Mouse (Mus musculus) forebrain, embryonic 15.5 days (tissue): Measurements from ENCODE around the gene Cmip. TPM values are rescaled to one million over a fixed set of nuclear protein-coding genes. Genes with fewer than 3 reads are reported as not detected.
A peak's percentile ranks its signal among the peaks of the same experiment; 100 is the strongest.

ENCODE experiments used
- ATAC-seq: fragments of 200-750 bp; cut with Nextera tagmentation; replicated peaks from 2 replicates; pipeline ENCODE4 v1.8.0; 2017; ENCODE audit warnings: mild to moderate bottlenecking, moderate TSS enrichment, moderate library complexity
- H3K27ac ChIP-seq: fragments of 300-500 bp; sonication (generic); replicated peaks from 2 replicates; pipeline ENCODE4 v1.5.1; 2015; ENCODE audit warnings: mild to moderate bottlenecking, inconsistent platforms
- H3K27me3 ChIP-seq: fragments of 300-500 bp; sonication (generic); 2 replicates; pipeline ENCODE4 v1.6.1; 2015; ENCODE audit warnings: inconsistent platforms
- H3K36me3 ChIP-seq: fragments of 300-500 bp; sonication (generic); 2 replicates; pipeline ENCODE4 v1.6.1; 2015; ENCODE audit warnings: mild to moderate bottlenecking, inconsistent platforms
- H3K4me1 ChIP-seq: fragments of 300-500 bp; sonication (generic); 2 replicates; pipeline ENCODE4 v1.6.1; 2015; ENCODE audit warnings: inconsistent platforms
- H3K4me2 ChIP-seq: fragments of 300-500 bp; sonication (generic); replicated peaks from 2 replicates; pipeline ENCODE4 v1.6.1; 2015; ENCODE audit warnings: mild to moderate bottlenecking, inconsistent platforms
- H3K4me3 ChIP-seq: fragments of 300-500 bp; sonication (generic); 2 replicates; pipeline ENCODE4 v1.5.1; 2015; ENCODE audit warnings: mild to moderate bottlenecking, inconsistent platforms
- H3K9ac ChIP-seq: fragments of 300-500 bp; sonication (generic); replicated peaks from 2 replicates; pipeline ENCODE4 v1.6.1; 2015; ENCODE audit warnings: mild to moderate bottlenecking, inconsistent platforms
- H3K9me3 ChIP-seq: fragments of 300-500 bp; sonication (generic); 2 replicates; pipeline ENCODE4 v1.6.1; 2016; ENCODE audit warnings: inconsistent platforms
- WGBS: fragments of 180-500 bp; shearing (Covaris S2); methylation state at CpG from one replicate; pipeline ENCODE4 v1.1.7; 2015; ENCODE audit warnings: mixed read lengths; 5-methylcytosine and 5-hydroxymethylcytosine counted together
- polyA plus RNA-seq: library from polyadenylated mRNA; unstranded; fragments of >200 nt; fragmentation: Nextera tagmentation; extraction: Ambion mirVana; gene quantifications from 2 replicates; pipeline ENCODE4 v1.2.1, GENCODE M21; 2015

Gene Cmip
- polyA plus RNA-seq, 1 experiment from 2014 or later, result 83.8 TPM

DNA sequence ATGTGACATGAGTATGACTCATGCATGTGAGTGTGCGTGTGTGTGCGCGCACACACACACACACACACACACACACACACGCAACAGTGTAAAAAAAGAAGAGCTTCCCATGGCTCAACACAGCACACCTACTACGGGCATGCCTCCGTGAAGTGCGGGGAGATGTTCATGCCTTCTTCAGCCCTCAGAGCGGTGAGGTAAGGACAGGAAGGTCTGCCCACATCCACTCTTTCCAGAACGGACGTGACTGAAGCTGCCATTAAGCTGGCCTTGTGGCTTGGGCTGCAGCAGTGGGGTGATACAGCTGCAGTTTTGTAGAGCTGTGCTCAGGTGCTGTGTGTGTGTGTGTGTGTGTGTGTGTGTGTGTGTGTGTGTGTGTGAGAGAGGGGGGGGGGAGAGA lies 63.8 kb downstream of the Cmip start:
- Histone ChIP-seq H3K4me1 (peaks cover 43% of the 10 kb centered on the region), H3K27ac (peak overlapping the region; percentile 70; the same call in 1 of the 2 replicates), H3K36me3 (no peaks in the 10 kb centered on the region), H3K9me3 (no peaks in the 10 kb centered on the region), H3K4me3 (no peak overlapping the region), H3K27me3 (no peaks in the 10 kb centered on the region), H3K4me2 (no peak overlapping the region), H3K9ac (no peak overlapping the region)
- 93% methylated on average over 10 of the region's 10 CpGs for WGBS
- ATAC-seq, result no peak

DNA sequence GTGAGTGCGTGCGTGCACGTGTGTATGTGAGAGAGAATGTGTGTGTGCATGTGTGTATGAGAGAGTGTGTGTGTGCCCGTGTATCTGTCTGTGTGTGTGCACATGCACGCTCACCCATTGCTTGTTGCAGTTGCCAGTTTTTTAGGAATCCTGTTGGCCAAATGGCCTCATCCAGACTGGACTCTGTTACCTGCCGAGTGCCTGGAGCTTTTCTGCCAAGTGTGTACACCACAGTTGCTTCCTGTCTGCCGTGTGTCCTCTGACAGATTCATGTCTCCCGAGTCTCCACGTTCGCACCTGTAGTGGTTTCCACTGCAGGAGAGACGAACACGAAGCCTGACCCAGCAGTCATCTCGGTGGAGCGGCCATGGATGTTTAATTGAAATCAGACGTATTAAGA lies 64.4 kb downstream of the Cmip start:
- Histone ChIP-seq H3K27me3 (no peaks in the 10 kb centered on the region), H3K27ac (peak overlapping the region; percentile 70), H3K4me2 (no peak overlapping the region), H3K9ac (no peak overlapping the region), H3K36me3 (no peaks in the 10 kb centered on the region), H3K4me1 (peaks cover 41% of the 10 kb centered on the region), H3K9me3 (no peaks in the 10 kb centered on the region), H3K4me3 (no peak overlapping the region)
- no peak for ATAC-seq
- 82% methylated on average over 15 of the region's 15 CpGs for WGBS

DNA sequence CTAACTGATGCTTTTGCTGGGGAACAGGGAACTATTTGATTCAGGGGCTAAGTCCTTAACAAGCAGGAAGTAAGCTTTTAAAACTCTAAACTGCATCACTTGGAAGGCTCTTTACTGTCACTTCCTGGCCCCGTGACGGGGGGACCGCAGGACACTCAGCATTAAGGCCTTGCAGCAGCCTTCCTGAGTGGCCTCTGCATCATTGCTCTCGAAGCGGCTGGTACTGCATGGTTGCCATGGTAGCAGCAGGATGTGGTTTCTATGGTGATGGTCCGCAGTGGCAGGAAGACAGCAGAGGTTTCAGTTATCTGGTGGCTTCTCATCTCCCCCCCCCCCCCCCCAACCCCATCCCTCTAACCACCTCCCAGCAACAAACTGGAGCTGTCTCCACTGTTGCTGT lies 65.2 kb downstream of the Cmip start:
- Histone ChIP-seq H3K27me3 (no peaks in the 10 kb centered on the region), H3K27ac (peak overlapping the region; percentile 70), H3K4me1 (peaks cover 42% of the 10 kb centered on the region), H3K4me3 (no peak overlapping the region), H3K9me3 (no peaks in the 10 kb centered on the region), H3K9ac (no peak overlapping the region), H3K36me3 (no peaks in the 10 kb centered on the region), H3K4me2 (no peak overlapping the region; the same call in 1 of the 2 replicates)
- peak; percentile 87 for ATAC-seq
- WGBS, result 22% methylated on average over 6 of the region's 6 CpGs

DNA sequence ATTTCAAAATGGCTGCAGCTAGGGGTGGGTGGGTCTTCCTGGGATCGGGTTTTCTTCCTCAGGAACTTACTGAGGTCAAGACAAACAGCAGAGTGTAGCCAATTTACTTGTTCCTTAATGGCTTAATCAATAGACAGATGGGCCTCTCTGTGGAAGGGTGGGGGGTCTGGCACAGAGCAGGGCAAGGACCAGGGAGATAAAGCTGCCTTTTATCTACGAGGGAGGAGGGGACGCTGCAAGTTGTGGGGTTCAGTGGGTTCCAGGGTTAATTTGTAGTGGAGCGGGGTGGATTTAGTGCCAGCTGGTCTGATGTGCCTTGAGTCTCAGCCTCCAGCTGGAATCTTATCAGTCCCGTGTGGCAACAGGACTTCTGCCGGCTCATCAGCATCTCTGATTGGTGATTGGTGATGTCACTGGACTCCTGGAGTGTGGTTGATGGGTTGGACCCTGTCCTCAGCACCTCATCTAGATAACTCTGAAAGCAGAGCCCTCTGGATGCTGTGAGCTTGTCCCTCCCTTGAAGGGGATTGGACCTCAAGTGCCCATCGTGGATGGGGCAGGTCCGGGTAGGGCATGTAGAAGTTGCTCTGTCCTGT lies 65.9 kb downstream of the Cmip start:
- Histone ChIP-seq H3K36me3 (no peaks in the 10 kb centered on the region), H3K27ac (peak overlapping the region; percentile 70), H3K9me3 (no peaks in the 10 kb centered on the region), H3K4me3 (no peak overlapping the region), H3K27me3 (no peaks in the 10 kb centered on the region), H3K4me2 (no peak overlapping the region), H3K9ac (no peak overlapping the region), H3K4me1 (peaks cover 48% of the 10 kb centered on the region)
- ATAC-seq, result peak; percentile 24
- WGBS, result 56% methylated on average over 8 of the region's 8 CpGs

DNA sequence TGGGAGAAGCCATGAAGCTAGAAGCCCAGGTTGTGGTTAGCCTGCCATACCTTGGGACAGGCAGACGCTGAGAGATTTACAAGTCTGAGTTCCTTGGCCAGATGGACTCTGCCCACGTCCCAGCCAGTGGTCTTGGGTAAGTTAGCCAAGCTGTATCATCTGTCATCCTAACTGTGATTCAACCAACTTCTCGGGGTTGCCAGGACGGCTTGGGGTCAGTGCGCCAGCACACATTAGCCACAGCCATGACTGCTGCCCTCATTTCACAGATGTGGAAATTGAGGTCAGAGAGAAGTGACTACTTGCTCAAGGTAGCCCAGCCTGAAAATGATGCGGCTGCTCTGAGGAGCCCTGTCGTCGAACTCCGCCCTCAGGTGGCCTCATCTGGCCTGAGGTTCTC lies 68.0 kb downstream of the Cmip start:
- H3K27me3 ChIP-seq, result no peaks in the 10 kb centered on the region
- no peak overlapping the region for H3K4me2 ChIP-seq
- H3K9ac ChIP-seq, result no peak overlapping the region
- no peak overlapping the region for H3K4me3 ChIP-seq
- H3K4me1 ChIP-seq, result peaks cover 49% of the 10 kb centered on the region
- no peak overlapping the region for H3K27ac ChIP-seq
- WGBS, result 94% methylated on average over 9 of the region's 9 CpGs
- no peak for ATAC-seq
- H3K9me3 ChIP-seq, result no peaks in the 10 kb centered on the region
- H3K36me3 ChIP-seq, result no peaks in the 10 kb centered on the region

DNA sequence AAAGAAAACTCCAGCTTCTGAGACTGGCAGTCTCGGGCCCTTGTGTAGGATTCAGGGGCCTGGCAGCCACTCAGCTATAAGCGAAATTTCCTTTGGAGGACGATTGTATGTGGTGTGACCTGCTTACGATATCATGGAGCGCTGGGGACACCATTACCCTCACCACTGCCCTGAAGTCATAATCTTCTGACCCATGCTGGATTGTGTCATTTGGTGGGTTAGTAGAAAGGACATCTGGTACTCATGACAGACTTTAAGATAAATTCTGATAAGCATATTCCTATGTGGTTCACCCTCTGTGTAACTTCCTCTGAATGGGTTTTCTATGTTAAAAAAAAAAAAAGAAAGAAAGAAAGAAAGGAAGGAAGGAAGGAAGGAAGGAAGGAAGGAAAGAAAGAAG lies 69.9 kb downstream of the Cmip start:
- Histone ChIP-seq H3K27ac (no peak overlapping the region), H3K9me3 (no peaks in the 10 kb centered on the region), H3K4me3 (no peak overlapping the region), H3K9ac (no peak overlapping the region), H3K36me3 (no peaks in the 10 kb centered on the region), H3K4me2 (no peak overlapping the region), H3K4me1 (peaks cover 37% of the 10 kb centered on the region), H3K27me3 (no peaks in the 10 kb centered on the region)
- ATAC-seq, result no peak
- 92% methylated on average over 5 of the region's 5 CpGs for WGBS

DNA sequence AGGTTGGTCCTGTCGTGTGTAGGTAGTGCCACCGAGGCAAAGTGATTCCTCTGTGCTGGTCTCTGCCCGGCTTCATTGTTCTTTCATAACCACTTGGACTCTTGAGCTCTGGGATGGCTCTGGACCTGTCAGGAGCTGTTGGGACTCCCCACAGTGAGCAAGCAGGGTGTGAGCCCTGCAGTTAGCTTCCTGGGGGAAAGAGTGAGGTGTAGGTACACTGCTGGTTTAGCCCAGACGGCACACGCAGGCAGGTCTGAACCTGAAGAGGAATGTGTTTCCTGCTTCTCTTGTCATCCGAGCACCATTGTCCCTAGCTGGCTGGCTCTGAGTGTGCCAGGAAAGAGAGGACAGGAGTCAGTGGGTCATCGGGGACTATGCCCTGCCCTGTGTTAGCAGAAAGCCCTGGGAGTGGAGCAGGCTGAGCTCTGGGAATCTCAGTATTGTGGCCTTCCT lies 70.5 kb downstream of the Cmip start:
- no peak overlapping the region for H3K4me3 ChIP-seq
- H3K27me3 ChIP-seq, result no peaks in the 10 kb centered on the region
- no peak overlapping the region for H3K9ac ChIP-seq
- 38% methylated on average over 7 of the region's 7 CpGs for WGBS
- no peak; the same call in 1 of the 2 replicates for ATAC-seq
- peak overlapping the region; percentile 59 for H3K27ac ChIP-seq
- H3K36me3 ChIP-seq, result no peaks in the 10 kb centered on the region
- H3K9me3 ChIP-seq, result no peaks in the 10 kb centered on the region
- H3K4me1 ChIP-seq, result peaks cover 37% of the 10 kb centered on the region
- no peak overlapping the region for H3K4me2 ChIP-seq

DNA sequence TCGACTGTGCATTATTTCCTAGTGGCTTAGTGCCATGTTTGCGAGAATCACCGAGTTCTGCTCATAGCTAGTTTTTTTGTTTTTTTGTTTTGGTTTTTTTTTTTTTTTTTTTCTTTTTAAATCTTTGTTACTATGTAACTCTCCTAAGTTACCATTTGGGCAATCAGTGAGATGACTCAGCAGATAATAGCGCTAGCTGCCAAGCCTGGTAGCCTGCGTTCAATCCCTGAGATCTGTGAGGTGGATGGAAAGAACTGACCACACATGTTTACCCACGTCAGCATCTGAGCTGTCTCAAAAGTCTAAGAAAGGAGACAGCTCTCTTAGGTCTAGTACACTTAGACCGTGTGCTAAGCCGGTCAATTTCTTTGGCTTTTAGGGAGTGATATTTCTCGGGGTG lies 71.9 kb downstream of the Cmip start:
- 77% methylated on average over 9 of the region's 9 CpGs for WGBS
- Histone ChIP-seq H3K36me3 (no peaks in the 10 kb centered on the region), H3K4me3 (no peak overlapping the region), H3K4me2 (no peak overlapping the region), H3K27ac (no peak overlapping the region; the same call in 1 of the 2 replicates), H3K9ac (no peak overlapping the region), H3K4me1 (peaks cover 41% of the 10 kb centered on the region), H3K9me3 (no peaks in the 10 kb centered on the region), H3K27me3 (no peaks in the 10 kb centered on the region)
- ATAC-seq, result no peak

DNA sequence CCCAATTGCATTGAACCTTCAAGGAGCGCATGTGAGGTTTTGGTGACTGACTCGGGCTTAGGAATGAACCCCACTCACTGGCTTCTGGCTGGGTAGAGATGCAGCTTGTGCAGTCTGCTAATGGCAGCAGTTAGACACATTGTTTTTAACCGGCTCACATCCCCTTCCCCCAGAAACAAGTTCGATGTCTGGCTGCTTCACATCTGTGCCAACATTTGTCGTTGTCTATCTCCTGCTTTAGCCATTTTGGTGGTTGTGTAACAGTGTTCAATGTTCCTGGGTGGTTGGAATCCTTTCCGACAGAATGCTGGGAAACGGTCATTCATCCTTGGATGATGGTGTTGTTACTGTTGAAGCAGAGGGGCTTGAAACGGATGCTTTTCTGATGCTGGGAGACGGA lies 72.3 kb downstream of the Cmip start:
- no peak for ATAC-seq
- 70% methylated on average over 9 of the region's 9 CpGs for WGBS
- H3K9ac ChIP-seq, result no peak overlapping the region

DNA sequence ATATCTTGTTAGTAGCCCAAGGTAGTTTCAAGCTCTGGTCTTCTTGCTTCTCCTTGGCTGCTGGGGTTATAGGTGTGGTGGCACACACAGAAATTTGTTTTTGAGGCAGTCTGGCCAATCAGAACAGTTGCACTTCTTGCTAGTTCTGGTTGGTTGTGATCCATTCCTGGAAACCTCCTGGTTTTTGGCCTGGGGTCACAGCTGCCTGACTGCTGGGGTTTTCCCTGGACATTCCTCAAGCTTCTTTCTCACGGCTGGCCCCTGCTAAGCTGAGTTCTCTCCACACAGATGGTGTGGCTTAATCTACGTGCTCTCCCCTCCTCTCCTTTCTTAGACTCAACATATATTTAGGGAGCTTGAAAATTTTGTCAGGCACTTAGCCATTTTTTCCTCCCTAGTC lies 73.0 kb downstream of the Cmip start:
- H3K4me3 ChIP-seq, result no peak overlapping the region
- ATAC-seq, result no peak
- no peaks in the 10 kb centered on the region for H3K9me3 ChIP-seq
- H3K27ac ChIP-seq, result no peak overlapping the region
- no peaks in the 10 kb centered on the region for H3K27me3 ChIP-seq
- peaks cover 51% of the 10 kb centered on the region for H3K4me1 ChIP-seq
- 70% methylated on average over 2 of the region's 2 CpGs for WGBS
- H3K4me2 ChIP-seq, result no peak overlapping the region
- no peak overlapping the region for H3K9ac ChIP-seq
- no peaks in the 10 kb centered on the region for H3K36me3 ChIP-seq

More for the DNA sequence above, 72.3 kb downstream of the Cmip start:
- Histone ChIP-seq H3K36me3 (no peaks in the 10 kb centered on the region), H3K9me3 (no peaks in the 10 kb centered on the region), H3K4me2 (no peak overlapping the region), H3K4me1 (peaks cover 44% of the 10 kb centered on the region), H3K27me3 (no peaks in the 10 kb centered on the region), H3K4me3 (no peak overlapping the region), H3K27ac (no peak overlapping the region)

DNA sequence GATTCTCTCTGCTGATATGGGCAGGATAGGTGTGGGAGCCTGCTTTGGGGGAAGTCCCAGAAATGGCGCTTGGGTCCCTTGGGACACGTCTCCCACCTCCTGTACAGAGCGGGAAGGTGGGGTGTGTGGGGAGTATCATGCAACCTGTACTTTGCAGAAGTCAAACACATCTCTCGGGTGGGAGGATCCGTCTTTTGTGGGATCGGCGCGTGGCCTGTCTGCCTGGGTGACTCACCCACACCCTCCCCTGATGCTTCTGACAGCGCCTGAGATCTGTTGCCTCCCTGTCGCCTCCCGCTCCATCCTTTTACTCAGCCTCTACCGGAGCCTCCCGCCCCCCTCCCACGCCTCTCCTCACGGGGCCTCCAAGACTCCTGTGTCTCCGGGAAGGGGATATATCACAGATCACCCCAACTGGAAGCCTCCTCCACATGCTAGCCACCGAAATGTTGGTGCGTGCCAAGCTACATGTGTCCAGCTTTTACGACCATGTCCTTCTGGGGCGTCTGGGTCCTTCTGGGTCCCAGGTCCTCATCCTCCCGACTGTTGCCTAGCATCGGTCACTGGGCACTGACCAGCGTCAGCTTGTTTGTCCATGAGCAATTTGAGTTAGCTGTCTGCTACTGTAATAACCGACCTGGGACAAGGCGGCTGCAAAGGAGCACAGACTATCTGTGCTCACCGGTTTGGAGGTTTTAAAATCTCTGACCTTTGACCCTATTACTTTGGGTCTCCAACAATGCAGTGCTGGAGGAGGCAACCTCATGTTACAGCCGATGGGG lies 75.6 kb downstream of the Cmip start:
- Histone ChIP-seq H3K27ac (no peak overlapping the region), H3K9me3 (no peaks in the 10 kb centered on the region), H3K9ac (no peak overlapping the region), H3K4me3 (no peak overlapping the region), H3K4me2 (no peak overlapping the region), H3K36me3 (no peaks in the 10 kb centered on the region), H3K4me1 (peaks cover 54% of the 10 kb centered on the region), H3K27me3 (no peaks in the 10 kb centered on the region)
- WGBS, result 86% methylated on average over 27 of the region's 27 CpGs
- no peak for ATAC-seq

DNA sequence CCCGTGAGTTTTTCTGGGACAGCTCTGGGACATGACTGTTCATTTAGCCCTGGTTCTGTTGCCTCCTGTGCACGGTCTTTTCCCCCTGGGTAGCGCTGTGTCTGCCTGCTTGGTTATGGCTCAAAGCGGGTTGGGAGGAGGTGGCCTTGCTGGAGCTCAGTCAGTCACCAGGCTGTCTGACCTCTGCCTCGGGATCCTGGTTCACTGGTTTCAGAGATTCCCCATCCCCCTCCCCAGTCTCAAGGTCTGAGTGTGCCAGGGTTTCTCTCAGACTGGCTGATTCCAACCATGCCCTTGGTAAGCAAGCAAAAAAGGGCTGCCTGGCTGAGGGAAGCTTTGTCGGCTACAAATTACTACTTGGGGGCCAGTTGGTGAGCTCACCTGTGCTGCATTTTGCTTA lies 76.8 kb downstream of the Cmip start:
- no peaks in the 10 kb centered on the region for H3K9me3 ChIP-seq
- no peak overlapping the region for H3K4me2 ChIP-seq
- no peak for ATAC-seq
- H3K27me3 ChIP-seq, result no peaks in the 10 kb centered on the region
- no peak overlapping the region for H3K4me3 ChIP-seq
- H3K36me3 ChIP-seq, result no peaks in the 10 kb centered on the region
- no peak overlapping the region for H3K9ac ChIP-seq
- 58% methylated on average over 6 of the region's 6 CpGs for WGBS
- H3K4me1 ChIP-seq, result peaks cover 51% of the 10 kb centered on the region
- no peak overlapping the region for H3K27ac ChIP-seq
